Mouse (Mus musculus) heart, adult 2 months (tissue): ENCODE data around the gene Igsf21.

Source experiments
- CTCF ChIP-seq: fragments of 200-600 bp; IDR thresholded peaks from 2 replicates; pipeline ENCODE4 v1.8.1; 2022; ENCODE audit warnings: antibody characterized with exemption, mild to moderate bottlenecking, moderate library complexity
- POLR2A ChIP-seq: fragments of 200-500 bp; IDR thresholded peaks from 2 replicates; pipeline ENCODE4 v1.6.1; 2011; ENCODE audit warnings: mild to moderate bottlenecking, low read depth, low read length, control low read depth; ENCODE audit not compliant: insufficient read depth

DNA sequence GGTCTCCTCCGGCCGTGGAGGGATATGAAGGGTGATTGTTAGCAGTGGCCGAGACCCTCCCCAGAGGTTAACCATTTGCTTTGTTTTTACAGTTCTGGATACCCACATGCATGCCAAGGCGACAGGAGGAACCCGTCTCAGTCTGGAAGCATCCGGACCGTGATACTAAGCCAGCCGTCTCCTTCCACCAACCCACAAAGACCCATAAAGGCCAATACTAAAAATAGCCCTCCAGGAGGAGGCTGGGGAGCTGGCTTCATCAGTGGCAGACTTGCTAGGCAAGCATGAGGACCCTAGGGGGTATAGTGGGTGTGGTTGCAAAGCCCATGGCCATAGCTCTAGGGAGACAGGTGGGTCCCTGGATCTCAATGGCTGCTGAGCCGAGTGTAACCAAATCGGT, 41.8 kb downstream of the Igsf21 start:
- no peak for TF ChIP-seq POLR2A
- no peak for TF ChIP-seq CTCF
